Mouse (Mus musculus): ENCODE results near the gene Zbtb17.

- TF ChIP-seq CTCF (IDR thresholded peaks at IDR 0.05; ENCODE audit: low read depth) (no peak), EP300 (IDR thresholded peaks at IDR 0.05; ENCODE audit: low read depth) (no peak)
These were observed 44.3 kb upstream of the Zbtb17 start for GRCm38 (mm10) chr4:141400171-141400570.

Measured in liver, postnatal 0 days (tissue).